In the genomic region with DNA sequence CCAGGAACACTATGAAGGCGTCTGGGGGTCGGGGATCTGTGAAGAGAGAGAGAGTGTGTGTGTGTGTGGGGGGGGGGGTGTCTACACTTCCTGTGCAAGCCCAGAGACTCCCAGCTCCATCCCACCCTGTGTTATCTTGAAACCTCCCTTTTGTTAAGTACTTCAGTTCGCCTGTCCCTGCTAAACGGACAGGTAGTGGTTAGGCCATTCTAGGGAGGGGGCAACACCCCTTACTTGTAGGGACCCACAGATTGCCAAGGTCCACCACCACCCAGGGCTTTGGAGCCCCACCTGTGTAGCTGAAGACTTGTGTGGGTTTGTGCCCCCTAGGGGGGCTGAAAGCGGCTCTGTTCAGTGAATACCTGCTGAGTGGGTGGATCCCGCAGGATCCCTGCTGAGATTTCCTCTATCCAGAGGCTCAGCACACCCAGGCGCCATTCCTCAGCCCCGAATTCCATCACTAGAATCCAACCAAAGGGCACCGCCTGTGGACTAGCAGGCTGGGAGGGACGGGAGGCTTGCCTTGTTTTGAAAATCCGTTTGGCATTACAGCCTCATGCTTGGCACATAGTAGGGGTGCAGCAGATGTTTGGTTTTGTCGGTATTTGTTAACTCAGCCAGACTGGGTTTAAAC, we compare ENCODE assay signal across 10 mouse cellular contexts. TPM values are rescaled to one million over a fixed set of nuclear protein-coding genes. Genes with fewer than 3 reads are reported as not detected.
DNase-seq lines count a peak whose midpoint lies in the region; ATAC-seq and TF ChIP-seq lines count a peak whose summit lies in the region.
"Had no signal": no experiment of that assay in that cellular context is flagged by ENCODE, and none has a peak within 500 bp of the region (broad histone marks: within the 10 kb centered on the region; RNA-seq: fewer than 3 reads in every experiment).

No protein-coding gene starts in this region.

- WGBS in heart, adult 2 months: 62% methylated on average over 12 of the region's 12 CpGs
- WGBS in hindbrain, embryonic 13.5 days: 14% methylated on average over 12 of the region's 12 CpGs

- H3K27me3 ChIP-seq in heart, adult 2 months (ENCODE audit: control insufficient read depth, insufficient read depth, low read length): no peaks in the 10 kb centered on the region
- H3K27me3 ChIP-seq in E14TG2a.4 (ENCODE audit: insufficient read depth, low read length): peaks cover 94% of the 10 kb centered on the region
- H3K27me3 ChIP-seq in hindbrain, embryonic 13.5 days: peaks cover 68% of the 10 kb centered on the region

- intact Hi-C loops in heart, adult 2 months (cut with DNase I): no loop called here
- intact Hi-C loops in heart, postnatal 25 days (cut with DNase I): no loop called here

- DNase-seq in heart, adult 2 months: no peak
- DNase-seq in heart, postnatal 25 days (ENCODE audit: low spot score): no peak
- DNase-seq in lung, postnatal 4 days: peak; percentile 27 to 43
- DNase-seq in embryo, embryonic 9.5 days (ENCODE audit: extremely low spot score): no peak
- no peak for DNase-seq in right cerebral cortex, adult 2 months (ENCODE audit: low spot score in 2 of 2)
- DNase-seq in ovary, postnatal 10 days (ENCODE audit: low spot score): no peak
- DNase-seq: cerebellum, adult 18-20 months; layer of hippocampus, postnatal 36 days had no signal

- no peak for TF ChIP-seq EP300 in heart, adult 2 months (IDR thresholded peaks at IDR 0.05; ENCODE audit: insufficient read depth, low read depth, low read length)

- no peaks in the 10 kb centered on the region for H3K9me3 ChIP-seq in E14TG2a.4 (ENCODE audit: low read length)
- no peaks in the 10 kb centered on the region for H3K9me3 ChIP-seq in hindbrain, embryonic 13.5 days

- peak overlapping the region; percentile 54 for H3K27ac ChIP-seq in heart, adult 2 months
- peak overlapping the region; percentile 18; the same call in 1 of the 2 replicates for H3K27ac ChIP-seq in hindbrain, embryonic 13.5 days

- peak overlapping the region; percentile 90 for H3K4me2 ChIP-seq in hindbrain, embryonic 13.5 days

- H3K4me1 ChIP-seq in heart, adult 2 months (ENCODE audit: control insufficient read depth, insufficient read depth, low read length): peaks cover 9% of the 10 kb centered on the region
- peaks cover 85% of the 10 kb centered on the region for H3K4me1 ChIP-seq in E14TG2a.4 (replicated peaks; ENCODE audit: low read depth, low read length)
- H3K4me1 ChIP-seq in hindbrain, embryonic 13.5 days (replicated peaks): peaks cover 61% of the 10 kb centered on the region

- no peak for ATAC-seq in hindbrain, embryonic 13.5 days (ENCODE audit: low FRiP score)

- H3K79me2 ChIP-seq in heart, adult 2 months (replicated peaks; ENCODE audit: control insufficient read depth, insufficient read depth, low read length): no peaks in the 10 kb centered on the region

- peak overlapping the region; percentile 33; the same call in 1 of the 2 replicates for H3K4me3 ChIP-seq in heart, adult 2 months
- H3K4me3 ChIP-seq in E14TG2a.4 (replicated peaks; ENCODE audit: low read length): peak overlapping the region; percentile 62
- peak overlapping the region; percentile 48 for H3K4me3 ChIP-seq in hindbrain, embryonic 13.5 days

- no peaks in the 10 kb centered on the region for H3K36me3 ChIP-seq in heart, adult 2 months (ENCODE audit: control insufficient read depth, insufficient read depth, low read length)
- peaks cover 6% of the 10 kb centered on the region; the same call in 1 of the 2 replicates for H3K36me3 ChIP-seq in E14TG2a.4 (ENCODE audit: insufficient read depth, low read length)
- H3K36me3 ChIP-seq in hindbrain, embryonic 13.5 days: no peaks in the 10 kb centered on the region

- H3K9ac ChIP-seq in heart, adult 2 months (ENCODE audit: low read depth, low read length): peak overlapping the region; percentile 37; the same call in 1 of the 2 replicates
- peak overlapping the region; percentile 56; the same call in 1 of the 2 replicates for H3K9ac ChIP-seq in hindbrain, embryonic 13.5 days

- TF ChIP-seq POLR2A in heart, adult 2 months (IDR thresholded peaks at IDR 0.05; ENCODE audit: insufficient read depth, low read depth, low read length): no peak

- TF ChIP-seq CTCF in heart, adult 2 months (IDR thresholded peaks at IDR 0.05): no peak
- TF ChIP-seq CTCF in E14TG2a.4 (conservative IDR thresholded peaks at IDR 0.05; ENCODE audit: low read length): no peak

RNA-seq across cellular contexts. Expression of a gene that starts 2.6 kb away (rescaled TPM):
- total RNA-seq in heart, adult 2 months (2021): 1 to 10 TPM; 1.6 to 2.0 TPM
- polyA plus RNA-seq in heart, adult 2 months (2012; rRNA removed): 6.5 and 10.5 TPM in 2 replicates
- 1 to 10 TPM; 2.0 to 2.8 TPM for total RNA-seq in heart, postnatal 25 days (2021)
- 7.5 and 7.9 TPM in 2 replicates for polyA plus RNA-seq in hindbrain, embryonic 13.5 days (2015; fragmentation: Nextera tagmentation; extraction: Ambion mirVana)

RNA-seq across cellular contexts. Expression of a gene that starts 47.9 kb away (rescaled TPM):
- total RNA-seq in heart, adult 2 months (2021): 10 to 100 TPM; 15.4 to 15.6 TPM
- polyA plus RNA-seq in heart, adult 2 months (2012; rRNA removed): 15.5 and 19.7 TPM in 2 replicates
- 10 to 100 TPM; 15.1 to 17.8 TPM for total RNA-seq in heart, postnatal 25 days (2021)
- 24.6 and 26.0 TPM in 2 replicates for polyA plus RNA-seq in hindbrain, embryonic 13.5 days (2015; fragmentation: Nextera tagmentation; extraction: Ambion mirVana)

RNA-seq across cellular contexts. Expression of a gene that starts 48.1 kb away (rescaled TPM):
- 10 to 100 TPM; 60.4 to 76.7 TPM for total RNA-seq in heart, adult 2 months (2021)
- polyA plus RNA-seq in heart, adult 2 months (2012; rRNA removed): 96.3 and 128 TPM in 2 replicates
- 10 to 100 TPM; 57.2 to 61.3 TPM for total RNA-seq in heart, postnatal 25 days (2021)
- 139 TPM in 2 replicates for polyA plus RNA-seq in hindbrain, embryonic 13.5 days (2015; fragmentation: Nextera tagmentation; extraction: Ambion mirVana)

Comparison
In these comparisons a context has a peak if more than half of its experiments do, and no peak if none do; other contexts are left out.
1. DNase-seq: peak in lung, postnatal 4 days (2 of 2); none in heart, adult 2 months (0 of 2), heart, postnatal 25 days (single experiment), embryo, embryonic 9.5 days (single experiment), right cerebral cortex, adult 2 months (0 of 2) and ovary, postnatal 10 days (single experiment).
2. Peak in every context shown above with its lines, with median percentiles within 50 percentile points of each other: H3K4me3 ChIP-seq.